Mouse (Mus musculus): ENCODE measurements around the gene Pold1. TPM values are rescaled to one million over a fixed set of nuclear protein-coding genes. Genes with fewer than 3 reads are reported as not detected.
A peak's percentile ranks its signal among the peaks of the same experiment; 100 is the strongest.

The Pold1 gene
- total RNA-seq, 2 experiments from 2014 or later = 39.6 to 62.9 TPM

DNA sequence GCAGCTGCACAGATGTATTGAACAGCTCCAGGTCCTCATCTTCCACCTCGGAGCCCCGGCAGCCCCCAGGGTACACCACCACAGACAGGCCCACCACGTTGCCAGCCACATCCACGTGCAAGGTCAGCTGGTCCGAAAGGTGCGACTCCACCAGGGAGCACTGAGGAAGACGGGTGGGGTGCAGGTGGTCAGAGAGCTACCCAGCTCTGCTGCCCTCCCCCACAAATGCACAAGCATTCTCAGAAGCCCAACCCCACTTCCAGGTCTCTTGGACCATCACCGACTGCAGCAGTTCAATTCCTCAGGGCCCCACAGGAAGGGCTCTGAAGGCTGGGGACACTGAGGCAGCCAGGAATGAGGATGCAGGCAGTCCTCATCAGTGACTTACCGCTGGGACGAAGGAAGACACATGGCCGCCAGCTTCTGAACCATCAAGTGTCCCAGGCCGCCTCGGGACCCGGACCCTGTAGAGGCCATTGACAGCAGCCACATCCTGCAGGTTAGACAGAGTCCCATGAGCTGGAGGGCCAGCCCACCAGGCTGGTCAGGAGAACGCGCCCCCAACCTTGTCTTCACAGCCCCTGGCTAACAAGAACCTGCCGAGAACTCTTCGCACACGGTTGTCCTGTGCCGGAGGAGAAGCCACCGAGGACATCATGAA, 56.4 kb downstream of the Pold1 start:
- no peak for ATAC-seq (replicated peaks; ENCODE audit: low FRiP score, poor library complexity, severe bottlenecking)

DNA sequence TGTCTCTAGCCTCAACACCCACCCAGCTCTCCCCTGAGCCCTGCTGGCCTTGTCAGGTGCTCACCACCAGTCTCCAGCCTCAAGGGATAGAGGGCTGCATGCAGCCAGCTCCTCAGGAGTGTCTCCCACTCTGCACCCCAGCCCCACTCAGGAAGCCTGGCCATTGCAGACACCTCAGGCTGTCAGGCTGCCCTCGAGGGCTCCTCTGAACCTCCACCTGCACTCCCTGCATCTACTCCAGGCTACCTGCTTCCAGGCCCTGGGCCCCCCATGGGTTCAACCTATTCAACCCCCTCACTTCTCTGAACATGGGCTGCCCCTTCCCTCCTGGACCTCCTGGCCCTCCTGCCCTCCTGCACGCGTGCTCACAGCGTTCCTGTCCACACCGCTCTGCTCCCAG, 57.3 kb downstream of the Pold1 start:
- ATAC-seq (replicated peaks; ENCODE audit: low FRiP score, poor library complexity, severe bottlenecking) = no peak

DNA sequence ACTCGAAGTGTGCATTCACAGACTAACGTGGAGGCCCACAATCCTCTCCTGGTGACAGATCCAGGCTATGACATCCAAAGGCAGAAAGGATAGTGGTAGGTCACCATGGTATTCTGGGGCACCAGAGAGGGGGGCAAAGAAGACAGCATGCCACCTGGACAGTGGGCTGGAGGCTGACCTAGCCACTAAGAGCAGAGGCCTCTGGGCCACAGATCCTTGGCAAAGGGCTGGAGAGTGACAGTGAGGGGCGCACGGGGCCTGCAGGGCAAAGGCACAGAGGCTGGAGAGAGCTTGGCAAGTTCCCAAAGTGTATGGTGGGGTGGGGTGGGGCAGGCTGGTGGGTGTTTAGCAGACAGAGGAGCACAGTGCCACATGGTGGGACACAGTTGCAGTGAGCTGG, 58.4 kb downstream of the Pold1 start:
- ATAC-seq (replicated peaks; ENCODE audit: low FRiP score, poor library complexity, severe bottlenecking) = no peak

DNA sequence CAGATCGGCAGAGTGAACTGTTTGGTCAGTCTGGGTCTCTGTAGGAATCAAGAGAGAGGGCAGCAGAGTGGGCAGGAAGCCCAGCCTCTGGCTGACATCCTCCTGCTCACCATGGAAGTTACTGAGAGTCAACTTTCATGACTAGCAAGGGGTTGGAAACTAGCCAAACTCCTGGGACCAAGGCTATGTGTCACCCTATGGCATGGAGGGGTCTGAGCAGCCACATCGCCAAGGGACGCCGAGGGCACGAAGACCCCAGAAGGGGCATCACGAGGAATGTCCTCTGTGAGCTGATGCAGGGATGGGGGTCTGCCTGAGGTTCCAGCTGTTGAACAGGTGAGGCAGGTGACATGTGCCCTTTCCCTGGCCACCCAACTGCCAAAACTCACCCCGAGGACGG, 60.1 kb downstream of the Pold1 start:
- ATAC-seq (replicated peaks; ENCODE audit: low FRiP score, poor library complexity, severe bottlenecking) = no peak

DNA sequence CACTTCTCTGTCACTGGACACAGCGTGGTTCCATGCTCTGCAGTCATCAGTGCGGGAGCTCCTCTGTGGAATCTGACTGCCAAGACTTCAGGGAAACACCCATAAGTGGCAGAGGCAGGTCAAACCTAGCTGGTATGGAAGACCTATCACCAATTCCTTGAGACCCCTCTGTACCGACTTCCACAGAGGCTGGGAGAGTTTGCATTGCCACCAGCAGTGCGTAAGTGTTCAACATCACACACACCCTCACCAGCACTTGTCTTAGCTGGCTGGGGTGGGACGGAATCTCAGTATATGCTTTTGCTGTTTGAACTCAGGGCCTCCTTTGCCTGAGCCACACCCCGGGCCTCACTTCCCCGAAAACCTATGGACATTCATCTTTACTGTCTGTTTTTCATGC, 60.7 kb downstream of the Pold1 start:
- no peak for ATAC-seq (replicated peaks; ENCODE audit: low FRiP score, poor library complexity, severe bottlenecking)

DNA sequence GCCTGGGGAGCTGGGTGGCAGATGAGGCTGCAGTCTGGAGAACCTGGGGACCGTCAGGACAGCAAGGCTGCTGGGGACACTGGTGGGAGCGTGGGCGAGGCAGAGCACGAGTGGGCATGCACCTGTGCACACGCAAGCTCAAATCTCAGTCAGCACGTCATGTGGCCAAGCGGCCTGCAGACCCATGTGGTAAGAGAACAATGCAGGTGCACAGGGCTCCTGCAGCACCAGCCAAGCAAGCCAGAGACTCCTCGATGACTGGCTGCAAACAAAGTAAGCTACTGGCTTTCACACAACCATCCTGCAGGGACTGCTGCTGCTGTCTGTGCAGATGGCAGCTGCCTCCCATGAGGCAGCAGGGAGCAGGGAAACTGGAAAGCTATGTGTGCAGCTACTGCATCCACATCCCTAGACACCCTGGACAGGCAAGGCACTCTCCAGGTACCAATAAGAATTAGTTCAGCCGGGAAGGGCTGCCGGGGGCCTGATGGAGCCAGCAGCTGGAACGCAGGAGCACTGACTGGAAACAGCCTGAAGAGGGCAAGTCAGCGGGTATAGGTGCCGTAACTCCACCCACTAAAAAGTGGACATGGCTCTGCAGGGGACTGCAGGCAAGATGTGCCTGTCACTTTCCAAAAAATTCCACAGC, 61.6 kb downstream of the Pold1 start:
- ATAC-seq (replicated peaks; ENCODE audit: low FRiP score, poor library complexity, severe bottlenecking) = no peak

DNA sequence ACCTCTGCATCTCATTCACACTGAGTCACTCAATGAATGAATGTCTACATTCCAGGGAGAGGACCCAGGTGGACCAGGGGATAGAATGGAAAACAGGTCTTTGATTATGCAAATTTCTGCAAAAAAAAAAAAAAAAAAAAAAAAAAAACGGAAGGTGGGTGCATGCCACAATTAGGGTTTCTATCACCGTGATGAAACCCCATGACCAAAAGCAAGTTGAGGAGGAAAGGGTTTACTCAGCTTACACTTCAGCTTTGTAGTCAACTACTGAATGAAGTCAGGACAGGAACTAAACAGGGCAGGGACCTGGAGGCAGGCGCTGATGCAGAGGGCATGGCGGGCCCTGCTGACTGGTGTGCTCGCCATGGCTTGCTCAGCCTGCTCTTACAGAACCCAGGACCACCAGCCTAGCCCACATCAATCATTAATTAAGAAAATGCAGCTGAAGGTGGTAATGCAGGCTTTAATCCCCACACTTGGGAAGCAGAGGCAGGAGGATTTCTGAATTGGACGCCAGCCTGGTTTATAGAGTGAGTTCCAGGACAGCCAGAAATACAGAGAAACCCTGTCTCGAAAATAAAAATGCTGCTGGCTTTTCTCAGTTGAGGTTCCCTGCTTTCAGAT, 63.0 kb downstream of the Pold1 start:
- ATAC-seq (replicated peaks; ENCODE audit: low FRiP score, poor library complexity, severe bottlenecking) = no peak

DNA sequence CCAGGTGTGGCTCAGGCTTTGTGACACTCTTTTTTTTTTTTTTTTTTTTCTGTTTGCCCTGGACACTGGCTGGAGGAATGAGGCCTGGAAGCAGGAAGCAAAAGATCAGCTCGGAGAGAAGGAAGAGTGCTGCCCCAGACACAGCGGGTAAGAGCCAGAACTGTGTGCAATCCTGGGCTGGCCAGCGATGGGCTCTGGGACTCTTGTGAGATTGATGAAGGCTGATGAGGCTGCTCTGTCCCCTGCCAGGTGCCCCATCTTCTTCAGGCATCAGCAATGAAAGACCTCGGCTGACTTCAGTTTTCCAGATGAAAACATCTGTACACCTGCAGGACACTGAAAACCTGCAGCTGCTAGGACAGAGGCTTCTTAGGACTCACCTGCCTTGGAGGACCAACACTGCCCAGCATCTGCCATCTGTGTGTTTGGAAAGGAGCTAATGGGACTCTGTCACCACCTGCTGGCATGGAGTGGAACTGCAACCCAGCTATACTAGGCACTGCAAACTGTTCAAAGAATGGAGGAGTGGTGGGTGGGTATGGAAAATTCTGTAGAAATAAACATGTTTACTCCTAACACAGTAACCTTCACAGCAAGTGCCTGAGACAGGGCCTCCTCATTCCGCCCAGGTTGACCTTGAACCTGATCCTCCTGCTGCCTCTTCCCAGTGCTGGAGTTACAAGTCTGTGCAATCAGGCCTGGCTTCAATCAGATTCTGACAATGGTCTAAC, 63.6 kb downstream of the Pold1 start:
- peak; percentile 66 for ATAC-seq (replicated peaks; ENCODE audit: low FRiP score, poor library complexity, severe bottlenecking)

DNA sequence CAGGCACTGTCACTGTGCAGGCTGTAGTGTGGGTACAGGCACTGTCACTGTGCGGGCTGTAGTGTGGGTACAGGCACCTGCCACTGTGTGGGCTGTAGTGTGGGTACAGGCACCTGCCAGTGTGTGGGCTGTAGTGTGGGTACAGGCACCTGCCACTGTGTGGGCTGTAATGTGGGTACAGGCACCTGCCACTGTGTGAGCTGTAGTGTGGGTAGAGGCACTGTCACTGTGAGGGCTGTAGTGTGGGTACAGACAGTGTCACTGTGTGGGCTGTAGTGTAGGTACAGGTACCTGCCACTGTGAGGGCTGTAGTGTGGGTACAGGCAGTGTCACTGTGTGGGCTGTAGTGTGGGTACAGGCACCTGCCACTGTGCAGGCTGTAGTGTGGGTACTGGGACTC, 64.5 kb downstream of the Pold1 start:
- ATAC-seq (replicated peaks; ENCODE audit: low FRiP score, poor library complexity, severe bottlenecking) = no peak

DNA sequence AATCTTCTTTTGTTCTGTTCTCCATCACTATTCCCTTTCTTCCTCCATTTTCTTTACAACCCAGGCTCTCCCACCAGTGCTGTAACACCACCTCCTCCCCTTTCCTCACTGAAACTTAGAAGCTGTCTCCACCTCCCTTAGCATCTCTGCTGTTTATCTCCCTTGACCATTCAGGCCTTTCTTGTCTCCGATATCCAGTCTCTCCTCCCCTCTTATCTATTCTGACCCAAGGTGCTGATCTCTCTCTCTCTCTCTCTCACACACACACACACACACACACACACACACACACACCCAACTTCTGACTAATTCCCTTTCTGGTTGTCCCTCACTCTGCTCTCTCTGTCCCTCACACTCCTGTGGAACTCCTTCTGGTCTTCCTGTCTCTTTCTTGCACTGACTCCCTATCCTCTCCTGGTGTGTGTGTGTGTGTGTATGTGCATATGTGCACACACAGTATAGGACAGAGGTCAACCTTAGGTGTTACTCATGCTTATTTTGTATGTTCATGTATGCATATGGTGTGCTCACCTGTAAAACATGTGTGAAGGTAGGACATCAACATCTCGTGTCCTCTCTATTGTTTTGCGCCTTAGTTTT, 65.7 kb downstream of the Pold1 start:
- peak; percentile 87 for ATAC-seq (replicated peaks; ENCODE audit: low FRiP score, poor library complexity, severe bottlenecking)

Other genes with a start within 250 kb of the Pold1 start
- 2.5 TPM in 1 of 2 replicates, not detected in the other for gene Clec11a, start 241.9 kb downstream of the Pold1 start, total RNA-seq (2015; ENCODE audit: low replicate concordance)
- not detected in 2 replicates for gene Clec11a, start 241.9 kb downstream of the Pold1 start, total RNA-seq (2017; ENCODE audit: low replicate concordance)
- gene Shank1, start 238.6 kb downstream of the Pold1 start, total RNA-seq (2015; ENCODE audit: low replicate concordance) = not detected in 2 replicates
- under 0.01 and 0.23 TPM in 2 replicates for gene Shank1, start 238.6 kb downstream of the Pold1 start, total RNA-seq (2017; ENCODE audit: low replicate concordance)
- not detected in 2 replicates for gene Syt3, start 164.7 kb downstream of the Pold1 start, total RNA-seq (2015; ENCODE audit: low replicate concordance)
- not detected in 2 replicates for gene Syt3, start 164.7 kb downstream of the Pold1 start, total RNA-seq (2017; ENCODE audit: low replicate concordance)
- gene 1700008O03Rik, start 163.0 kb downstream of the Pold1 start, total RNA-seq (2015; ENCODE audit: low replicate concordance) = not detected in 2 replicates
- not detected in 2 replicates for gene 1700008O03Rik, start 163.0 kb downstream of the Pold1 start, total RNA-seq (2017; ENCODE audit: low replicate concordance)
- not detected in 2 replicates for gene Lrrc4b, start 119.8 kb downstream of the Pold1 start, total RNA-seq (2015; ENCODE audit: low replicate concordance)
- gene Lrrc4b, start 119.8 kb downstream of the Pold1 start, total RNA-seq (2017; ENCODE audit: low replicate concordance) = not detected in 2 replicates
- gene Aspdh, start 83.5 kb downstream of the Pold1 start, total RNA-seq (2015; ENCODE audit: low replicate concordance) = not detected in 2 replicates
- 1.4 TPM in 1 of 2 replicates, not detected in the other for gene Aspdh, start 83.5 kb downstream of the Pold1 start, total RNA-seq (2017; ENCODE audit: low replicate concordance)
- gene Josd2, start 80.9 kb downstream of the Pold1 start, total RNA-seq (2015; ENCODE audit: low replicate concordance) = 130 and 183 TPM in 2 replicates
- 122 and 124 TPM in 2 replicates for gene Josd2, start 80.9 kb downstream of the Pold1 start, total RNA-seq (2017; ENCODE audit: low replicate concordance)
- gene Emc10, start 52.3 kb downstream of the Pold1 start, total RNA-seq (2015; ENCODE audit: low replicate concordance) = 81.7 and 90.1 TPM in 2 replicates
- gene Emc10, start 52.3 kb downstream of the Pold1 start, total RNA-seq (2017; ENCODE audit: low replicate concordance) = 43.7 and 56.1 TPM in 2 replicates
- not detected in 2 replicates for gene Fam71e1, start 52.3 kb downstream of the Pold1 start, total RNA-seq (2015; ENCODE audit: low replicate concordance)
- not detected in 2 replicates for gene Fam71e1, start 52.3 kb downstream of the Pold1 start, total RNA-seq (2017; ENCODE audit: low replicate concordance)
- 1.3 TPM in 1 of 2 replicates, not detected in the other for gene Mybpc2, start 24.2 kb downstream of the Pold1 start, total RNA-seq (2015; ENCODE audit: low replicate concordance)
- gene Mybpc2, start 24.2 kb downstream of the Pold1 start, total RNA-seq (2017; ENCODE audit: low replicate concordance) = not detected in 2 replicates
- 24.3 and 27.0 TPM in 2 replicates for gene Spib, start 16.8 kb downstream of the Pold1 start, total RNA-seq (2015; ENCODE audit: low replicate concordance)
- gene Spib, start 16.8 kb downstream of the Pold1 start, total RNA-seq (2017; ENCODE audit: low replicate concordance) = 15.3 and 17.3 TPM in 2 replicates
- 57.3 and 105 TPM in 2 replicates for gene Nr1h2, start 5.1 kb upstream of the Pold1 start, total RNA-seq (2015; ENCODE audit: low replicate concordance)
- 59.3 and 81.4 TPM in 2 replicates for gene Nr1h2, start 5.1 kb upstream of the Pold1 start, total RNA-seq (2017; ENCODE audit: low replicate concordance)
- 55.5 and 84.3 TPM in 2 replicates for gene Napsa, start 23.5 kb upstream of the Pold1 start, total RNA-seq (2015; ENCODE audit: low replicate concordance)
- gene Napsa, start 23.5 kb upstream of the Pold1 start, total RNA-seq (2017; ENCODE audit: low replicate concordance) = 12.2 and 12.7 TPM in 2 replicates
- gene Kcnc3, start 41.8 kb upstream of the Pold1 start, total RNA-seq (2015; ENCODE audit: low replicate concordance) = not detected in 2 replicates
- gene Kcnc3, start 41.8 kb upstream of the Pold1 start, total RNA-seq (2017; ENCODE audit: low replicate concordance) = not detected in 2 replicates
- gene Myh14, start 122.0 kb upstream of the Pold1 start, total RNA-seq (2015; ENCODE audit: low replicate concordance) = not detected in 2 replicates
- 0.08 TPM in 1 of 2 replicates, not detected in the other for gene Myh14, start 122.0 kb upstream of the Pold1 start, total RNA-seq (2017; ENCODE audit: low replicate concordance)
- not detected in 2 replicates for gene Izumo2, start 159.9 kb upstream of the Pold1 start, total RNA-seq (2015; ENCODE audit: low replicate concordance)
- gene Izumo2, start 159.9 kb upstream of the Pold1 start, total RNA-seq (2017; ENCODE audit: low replicate concordance) = not detected in 2 replicates
- 36.0 and 58.7 TPM in 2 replicates for gene Vrk3, start 199.6 kb upstream of the Pold1 start, total RNA-seq (2015; ENCODE audit: low replicate concordance)
- gene Vrk3, start 199.6 kb upstream of the Pold1 start, total RNA-seq (2017; ENCODE audit: low replicate concordance) = 23.4 and 41.2 TPM in 2 replicates
- gene Zfp473, start 202.2 kb upstream of the Pold1 start, total RNA-seq (2015; ENCODE audit: low replicate concordance) = 1.1 and 4.6 TPM in 2 replicates
- gene Zfp473, start 202.2 kb upstream of the Pold1 start, total RNA-seq (2017; ENCODE audit: low replicate concordance) = 3.3 and 11.9 TPM in 2 replicates